Mouse (Mus musculus) layer of hippocampus, postnatal 36 days (tissue): Measurements from ENCODE around the gene Dnajb14. TPM values are rescaled to one million over a fixed set of nuclear protein-coding genes. Genes with fewer than 3 reads are reported as not detected.
"Not testable (repeated sequence)": the region's sequence is repeated elsewhere in the genome, so short reads cannot be mapped to it uniquely, and the experiment has no call there.

ENCODE experiments used
- DNase-seq, 2 experiments: peaks; one replicate each; pipeline ENCODE4 v3.0.0; 2022
- total RNA-seq, 2 experiments: library from RNA; stranded (reverse); gene quantifications; 2 replicates each; pipeline ENCODE4 v1.2.3; 2021

The Dnajb14 gene
- total RNA-seq, result 10 to 100 TPM; 52.1 to 53.8 TPM

DNA sequence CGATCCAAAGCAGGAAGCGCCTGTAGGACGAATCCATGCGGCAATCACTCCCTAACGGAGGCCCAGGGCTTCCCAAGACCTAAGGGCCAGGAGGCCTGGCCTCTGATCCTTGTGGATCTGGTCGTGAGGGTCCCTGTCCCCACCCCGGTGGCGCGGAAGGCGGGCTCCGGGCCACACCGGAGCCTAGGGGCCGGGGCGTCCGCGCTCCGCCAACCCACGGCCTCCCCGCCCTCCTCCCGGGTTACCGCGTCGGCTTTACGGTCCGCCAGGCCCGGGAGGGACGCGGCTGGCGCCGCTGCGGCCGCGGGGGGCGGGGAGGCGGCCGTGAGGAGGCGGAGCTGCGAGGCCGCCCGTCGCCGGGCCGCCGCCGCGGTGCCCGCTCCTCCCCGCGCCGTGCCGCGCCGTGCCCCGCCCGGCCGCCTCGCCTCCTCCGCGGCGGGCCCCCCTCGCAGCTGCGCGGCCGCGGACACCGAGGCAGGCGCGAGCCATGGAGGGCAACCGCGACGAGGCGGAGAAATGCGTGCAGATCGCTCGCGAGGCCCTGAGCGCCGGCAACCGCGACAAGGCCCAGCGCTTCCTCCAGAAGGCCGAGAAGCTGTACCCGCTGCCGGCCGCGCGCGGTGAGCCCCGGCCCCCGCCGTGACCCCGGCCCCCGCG lies at the start of gene Dnajb14:
Gene Dnajb14 (plus strand): TSS at position 239 of the 657 bp plus-strand sequence.
- DNase-seq, result peak; percentile 54 to 58

DNA sequence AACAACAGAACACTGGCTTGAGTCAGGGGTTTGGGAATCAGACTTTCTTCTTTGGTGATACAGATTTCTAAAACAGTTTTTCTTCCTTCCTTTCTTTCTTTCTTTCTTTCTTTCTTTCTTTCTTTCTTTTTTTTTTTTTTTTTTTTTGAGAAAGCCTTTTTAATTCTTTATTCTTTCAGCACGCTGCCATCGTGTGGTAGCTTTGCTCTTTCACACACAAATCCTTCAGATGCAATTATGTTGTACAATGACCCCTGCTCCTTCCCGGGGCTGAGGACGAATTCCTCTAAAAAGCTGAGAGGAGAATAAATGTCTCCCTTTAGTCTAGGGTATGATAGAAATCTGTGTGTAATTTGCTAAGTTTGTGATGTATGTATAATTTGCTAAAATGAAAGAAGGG lies 48.8 kb upstream of the Dnajb14 start:
- DNase-seq, result no peak

DNA sequence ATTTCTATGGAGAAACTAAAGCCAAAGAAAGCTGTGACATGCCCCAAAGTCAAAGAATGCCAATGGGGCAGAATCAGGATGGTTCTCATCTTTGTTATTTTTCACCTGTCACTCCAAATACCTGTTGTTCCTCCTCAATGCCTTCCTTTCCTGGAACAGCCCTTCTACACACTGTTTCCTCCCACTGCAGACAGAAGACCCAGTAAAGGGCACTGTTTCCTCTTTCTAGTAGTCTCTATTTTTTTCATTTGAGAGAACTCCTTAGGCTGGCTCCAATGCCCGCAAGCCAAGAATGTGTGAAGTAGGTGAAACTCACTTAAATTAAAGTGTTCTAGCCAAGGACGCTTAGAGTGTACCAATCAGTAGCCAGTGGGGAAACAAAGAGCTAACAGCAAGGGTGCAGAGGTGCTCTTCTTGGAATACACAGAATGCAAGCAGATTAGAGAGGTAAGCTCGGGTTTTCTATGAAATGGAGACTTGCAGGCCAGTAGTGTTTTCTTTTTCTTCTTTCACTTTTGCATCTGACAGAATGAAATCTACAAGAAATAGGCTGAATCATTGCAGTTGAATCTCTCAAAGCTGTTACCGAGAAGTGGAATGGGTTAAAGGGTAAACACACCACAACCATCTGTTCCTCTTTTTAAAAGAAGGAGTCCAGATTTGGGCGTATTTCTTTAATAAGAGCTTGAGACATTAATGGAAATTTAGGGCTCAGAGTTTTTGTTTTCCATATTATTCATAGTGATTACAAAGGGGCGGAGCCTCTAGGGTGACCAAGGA lies 46.6 kb upstream of the Dnajb14 start:
- DNase-seq, result no peak

DNA sequence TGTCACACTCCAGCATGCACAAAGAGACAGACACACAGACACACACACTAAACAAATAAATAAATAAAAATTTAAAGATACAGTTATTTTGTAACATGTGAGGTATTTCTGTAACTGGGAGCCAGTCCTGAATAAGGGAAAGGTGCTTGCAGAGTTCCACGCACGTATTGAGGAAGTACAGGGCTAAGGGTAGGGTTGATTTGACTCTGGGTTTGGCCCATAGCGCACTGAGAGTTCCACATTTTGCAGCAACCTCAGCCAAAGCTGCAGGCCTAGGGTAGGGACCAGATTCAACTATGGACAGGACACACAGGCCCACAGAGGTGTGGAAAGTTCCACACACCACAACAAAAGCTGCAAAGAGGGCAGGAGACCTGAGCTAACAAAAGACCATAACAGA lies 44.2 kb upstream of the Dnajb14 start:
- DNase-seq, result no peak

DNA sequence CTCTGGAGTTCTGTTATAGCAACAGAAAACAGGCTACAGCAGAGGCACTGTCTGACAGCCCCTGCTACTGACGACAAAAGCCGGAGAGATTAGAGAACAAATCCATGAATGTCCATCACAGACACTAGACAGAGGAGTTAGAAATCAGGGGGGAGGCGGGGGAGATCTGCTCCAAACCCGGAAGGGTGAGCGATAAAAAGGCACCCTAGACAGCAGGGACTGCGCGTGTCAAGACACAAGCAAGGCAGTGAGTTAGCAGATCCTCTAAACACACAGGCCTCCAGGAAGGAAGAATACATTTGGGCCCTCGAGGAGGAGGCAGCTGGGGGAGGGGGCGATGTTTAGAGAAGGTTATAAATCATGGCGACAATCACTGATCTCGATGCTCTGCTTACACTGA lies 39.8 kb upstream of the Dnajb14 start:
- DNase-seq, result no peak

GRCm38 (mm10) chr3:137831156-137831555 lies 36.3 kb upstream of the Dnajb14 start:
- DNase-seq, result no peak

- DNase-seq, result no peak
Observed at GRCm38 (mm10) chr3:137833128-137833527, 34.3 kb upstream of the Dnajb14 start.

DNA sequence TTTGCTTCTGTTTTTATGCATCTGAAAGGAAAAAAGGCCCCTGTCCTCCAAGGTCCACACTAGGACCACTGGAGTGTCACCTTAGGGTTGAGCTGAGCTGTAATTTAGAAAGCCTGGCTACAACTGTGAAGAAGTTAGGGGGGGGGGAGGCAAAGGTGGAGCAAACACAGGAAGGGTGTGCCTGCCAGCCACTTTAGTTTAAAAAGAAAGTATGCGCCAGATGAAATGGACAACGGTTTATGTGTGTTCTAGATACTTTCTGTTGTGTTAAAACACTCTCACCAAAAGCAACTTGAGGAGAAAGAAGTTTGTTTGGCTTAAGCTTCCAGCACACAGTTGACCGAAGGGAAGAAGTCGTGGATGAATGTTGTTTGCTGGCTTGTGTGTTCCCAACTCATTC lies 33.8 kb upstream of the Dnajb14 start:
- DNase-seq, result no peak

- DNase-seq, result no peak
Observed at GRCm38 (mm10) chr3:137836543-137836942, 30.9 kb upstream of the Dnajb14 start.

GRCm38 (mm10) chr3:137838160-137838559 lies 29.3 kb upstream of the Dnajb14 start:
- no peak for DNase-seq

DNA sequence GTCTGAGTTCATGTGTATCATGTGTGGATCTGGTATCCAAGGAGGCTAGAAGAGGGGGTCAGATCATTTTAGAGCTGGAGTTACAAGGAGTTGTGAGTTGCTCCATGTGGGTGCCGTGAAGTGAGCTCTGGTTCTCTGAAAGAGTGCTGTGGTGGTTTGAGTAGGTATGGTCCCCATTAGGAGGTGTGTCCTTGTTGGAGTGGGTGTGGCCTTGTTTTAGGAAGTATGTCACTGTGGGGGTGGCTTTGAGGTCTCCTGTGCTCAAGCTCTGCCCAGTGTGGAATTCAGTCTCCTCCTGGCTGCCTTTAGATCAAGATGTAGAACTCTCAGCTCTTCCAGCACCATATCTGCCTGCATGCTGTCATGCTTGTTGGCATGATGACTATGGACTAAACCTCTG lies 24.5 kb upstream of the Dnajb14 start:
- DNase-seq, result no peak

- no peak for DNase-seq
Observed at GRCm38 (mm10) chr3:137844263-137844662, 23.2 kb upstream of the Dnajb14 start.

- no peak for DNase-seq
Observed at GRCm38 (mm10) chr3:137846552-137846951, 20.9 kb upstream of the Dnajb14 start.

- DNase-seq, result no peak
Observed at GRCm38 (mm10) chr3:137848354-137848753, 19.1 kb upstream of the Dnajb14 start.

GRCm38 (mm10) chr3:137849697-137850096 lies 17.8 kb upstream of the Dnajb14 start:
- no peak for DNase-seq

GRCm38 (mm10) chr3:137851196-137851595 lies 16.3 kb upstream of the Dnajb14 start:
- DNase-seq, result no peak

DNA sequence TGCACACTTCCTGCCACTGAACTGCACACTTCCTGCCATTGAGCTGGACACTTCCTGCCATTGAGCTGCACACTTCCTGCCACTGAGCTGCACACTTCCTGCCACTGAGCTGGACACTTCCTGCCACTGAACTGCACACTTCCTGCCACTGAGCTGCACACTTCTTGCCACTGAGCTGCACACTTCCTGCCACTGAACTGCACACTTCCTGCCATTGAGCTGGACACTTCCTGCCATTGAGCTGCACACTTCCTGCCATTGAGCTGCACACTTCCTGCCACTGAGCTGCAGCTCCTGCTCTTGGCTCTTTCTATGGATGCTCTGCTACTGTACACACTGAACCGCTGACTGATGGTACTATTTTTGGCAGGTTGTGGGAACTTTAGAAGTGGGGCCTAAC lies 14.5 kb upstream of the Dnajb14 start:
- DNase-seq, result not testable (repeated sequence)

GRCm38 (mm10) chr3:137855328-137855727 lies 12.1 kb upstream of the Dnajb14 start:
- DNase-seq, result no peak

DNA sequence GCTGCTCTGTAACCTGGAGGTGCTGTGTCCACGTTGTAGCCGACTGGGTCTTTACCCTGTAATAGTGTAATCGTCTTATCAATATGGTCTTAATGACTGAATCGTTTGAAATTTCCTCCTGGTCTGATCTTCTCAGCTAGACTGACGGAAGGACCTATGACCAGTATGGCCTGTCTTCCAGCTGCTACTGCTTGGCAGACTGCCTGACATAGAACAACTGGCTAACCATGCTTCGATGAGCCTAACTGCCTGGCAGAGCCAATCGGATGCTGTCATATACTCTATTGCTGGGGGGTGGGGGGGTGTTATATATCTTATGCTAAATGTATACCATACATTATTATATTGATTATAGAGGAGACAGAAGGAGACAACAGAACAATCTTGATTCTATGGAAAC lies 11.4 kb upstream of the Dnajb14 start:
- DNase-seq, result no peak

GRCm38 (mm10) chr3:137860394-137861170 lies 6.9 kb upstream of the Dnajb14 start:
- no peak for DNase-seq

DNA sequence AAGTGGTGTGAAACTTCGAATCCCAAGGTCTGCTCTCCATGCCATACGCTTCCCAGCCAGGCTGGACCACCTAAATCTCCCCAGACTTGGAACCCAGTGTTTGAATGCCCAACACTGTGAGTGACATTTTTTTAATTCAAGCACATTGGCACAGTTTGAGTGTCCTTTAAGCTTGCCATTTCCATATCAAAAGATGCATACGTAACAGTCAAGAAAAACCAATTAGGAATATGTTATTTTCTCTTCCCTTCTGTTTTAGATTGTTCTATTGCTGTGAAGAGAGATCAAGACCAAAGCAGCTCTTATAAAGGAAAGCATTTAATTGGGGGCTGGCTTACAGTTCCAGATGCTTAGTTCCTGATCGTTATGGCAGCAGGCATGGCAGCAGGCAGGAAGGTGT lies 6.0 kb upstream of the Dnajb14 start:
- no peak for DNase-seq

GRCm38 (mm10) chr3:137862600-137862999 lies 4.9 kb upstream of the Dnajb14 start:
- no peak for DNase-seq
